Mouse (Mus musculus) forebrain, embryonic 12.5 days (tissue): ENCODE results near the gene Rhpn2. TPM values are rescaled to one million over a fixed set of nuclear protein-coding genes. Genes with fewer than 3 reads are reported as not detected.

ENCODE experiments used
- ATAC-seq: fragments of 200-750 bp; cut with Nextera tagmentation; 2 replicates; pipeline ENCODE4 v1.8.0; 2017; ENCODE audit warnings: moderate TSS enrichment; ENCODE audit not compliant: low FRiP score
- H3K27ac ChIP-seq: fragments of 300-500 bp; sonication (generic); 2 replicates; pipeline ENCODE4 v1.5.1; 2016; ENCODE audit warnings: mild to moderate bottlenecking
- H3K27me3 ChIP-seq: fragments of 300-500 bp; sonication (generic); 2 replicates; pipeline ENCODE4 v1.6.1; 2016; ENCODE audit warnings: mild to moderate bottlenecking
- H3K36me3 ChIP-seq: fragments of 300-500 bp; sonication (generic); replicated peaks from 2 replicates; pipeline ENCODE4 v1.6.1; 2016; ENCODE audit warnings: mild to moderate bottlenecking
- H3K4me1 ChIP-seq: fragments of 300-500 bp; sonication (generic); 2 replicates; pipeline ENCODE4 v1.6.1; 2016
- H3K4me2 ChIP-seq: fragments of 300-500 bp; sonication (generic); 2 replicates; pipeline ENCODE4 v1.6.1; 2016; ENCODE audit warnings: mild to moderate bottlenecking, moderate library complexity
- H3K4me3 ChIP-seq: fragments of 300-500 bp; sonication (generic); replicated peaks from 2 replicates; pipeline ENCODE4 v1.5.1; 2016; ENCODE audit warnings: mild to moderate bottlenecking
- H3K9ac ChIP-seq: fragments of 300-500 bp; sonication (generic); 2 replicates; pipeline ENCODE4 v1.6.1; 2016; ENCODE audit warnings: mild to moderate bottlenecking
- H3K9me3 ChIP-seq: fragments of 300-500 bp; sonication (generic); 2 replicates; pipeline ENCODE4 v1.6.1; 2016
- WGBS: fragments of 180-500 bp; shearing (Covaris S2); methylation state at CpG from one replicate; pipeline ENCODE4 v1.1.7; 2016; 5-methylcytosine and 5-hydroxymethylcytosine counted together
- polyA plus RNA-seq: library from polyadenylated mRNA; unstranded; fragments of >200 nt; fragmentation: Nextera tagmentation; extraction: Ambion mirVana; gene quantifications from 2 replicates; pipeline ENCODE4 v1.2.1, GENCODE M21; 2016

Gene Rhpn2
- polyA plus RNA-seq, 1 experiment from 2014 or later = 1.9 TPM

DNA sequence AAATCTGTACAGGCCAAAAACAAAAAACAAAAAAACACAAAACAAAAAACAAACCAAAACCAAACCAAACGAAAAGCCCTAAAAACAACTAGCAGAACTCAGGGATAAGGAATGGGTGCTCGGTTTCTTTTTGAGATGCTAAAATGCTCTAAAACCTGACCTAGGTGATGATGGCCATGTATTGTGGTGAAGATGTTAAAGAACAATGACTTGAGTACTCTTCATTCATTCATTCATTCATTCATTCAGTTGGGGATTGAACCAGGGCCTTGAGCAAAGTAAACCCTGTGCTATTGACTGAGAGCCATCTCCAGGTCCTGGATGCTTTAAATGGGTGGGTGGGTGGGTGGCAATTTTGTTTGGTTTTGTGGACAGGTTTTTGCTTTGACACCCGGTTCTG is 17.2 kb downstream of the Rhpn2 start:
- Histone ChIP-seq H3K9me3 (no peaks in the 10 kb centered on the region), H3K27me3 (no peaks in the 10 kb centered on the region), H3K4me3 (no peak overlapping the region), H3K4me1 (no peaks in the 10 kb centered on the region), H3K36me3 (no peaks in the 10 kb centered on the region), H3K4me2 (no peak overlapping the region), H3K27ac (no peak overlapping the region), H3K9ac (no peak overlapping the region)
- 90% methylated on average over 3 of the region's 3 CpGs for WGBS
- no peak for ATAC-seq

DNA sequence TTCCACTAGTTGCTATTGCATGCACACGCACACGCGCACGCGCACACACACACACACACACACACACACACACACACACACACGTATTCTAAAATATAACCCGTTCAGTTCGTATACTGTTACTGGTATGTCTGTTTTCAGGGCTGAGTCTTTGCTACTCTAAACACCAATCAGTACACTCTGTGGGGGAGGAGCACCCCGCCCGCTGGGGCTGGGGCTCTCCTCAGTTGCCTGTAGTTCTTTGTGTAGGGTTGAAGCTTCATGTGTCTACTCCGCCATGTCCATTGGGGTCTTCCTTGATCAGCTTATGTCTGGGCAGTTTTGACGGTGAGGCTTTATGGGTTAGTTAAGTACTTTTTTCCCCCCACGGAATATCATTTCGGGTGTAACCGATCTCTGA is 19.3 kb downstream of the Rhpn2 start:
- no peaks in the 10 kb centered on the region for H3K4me1 ChIP-seq
- ATAC-seq = no peak
- WGBS = 96% methylated on average over 15 of the region's 15 CpGs

DNA sequence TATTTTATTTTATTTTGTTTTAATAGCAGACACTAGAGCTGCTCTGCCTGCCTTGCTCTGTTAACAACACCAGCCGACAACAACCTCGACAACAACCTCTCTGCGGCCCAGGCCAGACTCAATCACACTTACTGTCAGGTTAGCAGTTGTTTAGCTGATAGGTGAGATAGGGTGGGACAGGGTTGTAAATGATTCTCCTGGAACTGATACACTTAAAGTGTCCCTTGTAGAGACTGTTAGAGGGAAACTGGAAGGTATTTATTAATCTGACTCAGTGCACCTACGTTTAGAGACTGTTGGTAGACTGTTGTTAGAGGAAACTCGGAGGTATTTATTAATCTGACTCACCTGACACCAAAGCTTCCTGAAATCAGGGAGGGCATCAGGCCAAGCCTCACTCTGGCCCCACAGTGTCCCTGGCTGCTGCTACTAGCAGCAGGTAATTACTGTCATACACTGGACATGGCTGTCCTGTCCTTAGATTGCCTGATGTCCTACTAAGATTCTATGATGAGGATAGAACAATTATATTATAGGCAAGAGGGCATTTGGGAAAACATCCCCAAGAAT is 21.4 kb downstream of the Rhpn2 start:
- Histone ChIP-seq H3K27me3 (no peaks in the 10 kb centered on the region), H3K4me1 (no peaks in the 10 kb centered on the region), H3K9ac (no peak overlapping the region), H3K27ac (no peak overlapping the region), H3K4me3 (no peak overlapping the region), H3K9me3 (no peaks in the 10 kb centered on the region), H3K36me3 (no peaks in the 10 kb centered on the region), H3K4me2 (no peak overlapping the region)
- no peak for ATAC-seq
- 91% methylated on average over 5 of the region's 5 CpGs for WGBS

More for the DNA sequence above, 19.3 kb downstream of the Rhpn2 start:
- H3K4me3 ChIP-seq = no peak overlapping the region
- H3K27me3 ChIP-seq = no peaks in the 10 kb centered on the region
- H3K36me3 ChIP-seq = no peaks in the 10 kb centered on the region
- no peak overlapping the region for H3K9ac ChIP-seq
- no peak overlapping the region for H3K4me2 ChIP-seq
- no peaks in the 10 kb centered on the region for H3K9me3 ChIP-seq
- no peak overlapping the region for H3K27ac ChIP-seq

DNA sequence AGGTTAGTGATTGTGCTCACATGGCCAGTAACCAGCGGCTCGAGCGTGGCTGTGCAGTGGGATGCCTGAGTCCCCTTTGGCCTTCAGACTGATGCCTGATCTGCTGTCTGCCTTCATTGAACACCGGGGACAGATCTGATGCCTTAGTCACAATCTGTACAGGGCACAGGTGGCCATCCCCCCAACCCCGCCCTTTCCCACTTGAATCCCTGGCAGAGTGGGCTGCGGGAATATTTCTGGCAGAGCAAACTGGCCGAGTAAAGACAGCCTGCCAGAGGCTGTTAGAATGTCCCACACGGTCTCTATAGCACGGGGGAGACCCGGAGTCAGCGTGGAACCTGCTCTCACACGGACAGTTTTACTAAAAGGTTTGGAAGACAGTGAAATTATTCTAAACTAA is 23.7 kb downstream of the Rhpn2 start:
- Histone ChIP-seq H3K4me1 (no peaks in the 10 kb centered on the region), H3K27me3 (no peaks in the 10 kb centered on the region), H3K27ac (no peak overlapping the region), H3K9ac (no peak overlapping the region), H3K9me3 (no peaks in the 10 kb centered on the region), H3K4me3 (no peak overlapping the region), H3K4me2 (no peak overlapping the region), H3K36me3 (no peaks in the 10 kb centered on the region)
- WGBS = 88% methylated on average over 12 of the region's 12 CpGs
- no peak for ATAC-seq

DNA sequence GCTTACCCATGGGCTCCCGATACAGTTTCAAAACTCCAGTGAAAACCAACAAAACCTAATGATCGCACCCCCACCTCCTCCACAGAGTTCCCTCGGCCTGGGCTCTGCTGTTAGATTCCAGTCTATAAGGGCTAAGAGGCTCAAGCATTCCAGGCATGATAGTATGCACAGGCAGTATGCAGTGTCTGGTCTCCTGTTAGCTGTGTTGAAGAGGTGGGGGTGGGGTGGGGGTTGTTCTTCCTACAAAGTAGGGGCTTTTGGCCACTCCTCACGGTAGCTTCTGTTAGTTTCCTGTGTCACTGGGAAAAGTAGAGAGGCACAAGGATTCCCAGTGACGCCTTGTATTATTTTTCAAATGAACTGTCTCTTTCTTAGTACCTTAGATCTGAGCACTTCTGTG is 28.3 kb downstream of the Rhpn2 start:
- WGBS = 74% methylated on average over 5 of the region's 5 CpGs
- H3K4me2 ChIP-seq = no peak overlapping the region
- no peak overlapping the region for H3K4me3 ChIP-seq
- no peak overlapping the region for H3K27ac ChIP-seq
- no peaks in the 10 kb centered on the region for H3K9me3 ChIP-seq
- H3K4me1 ChIP-seq = no peaks in the 10 kb centered on the region
- no peak for ATAC-seq
- H3K9ac ChIP-seq = no peak overlapping the region
- no peaks in the 10 kb centered on the region for H3K36me3 ChIP-seq
- no peaks in the 10 kb centered on the region for H3K27me3 ChIP-seq

DNA sequence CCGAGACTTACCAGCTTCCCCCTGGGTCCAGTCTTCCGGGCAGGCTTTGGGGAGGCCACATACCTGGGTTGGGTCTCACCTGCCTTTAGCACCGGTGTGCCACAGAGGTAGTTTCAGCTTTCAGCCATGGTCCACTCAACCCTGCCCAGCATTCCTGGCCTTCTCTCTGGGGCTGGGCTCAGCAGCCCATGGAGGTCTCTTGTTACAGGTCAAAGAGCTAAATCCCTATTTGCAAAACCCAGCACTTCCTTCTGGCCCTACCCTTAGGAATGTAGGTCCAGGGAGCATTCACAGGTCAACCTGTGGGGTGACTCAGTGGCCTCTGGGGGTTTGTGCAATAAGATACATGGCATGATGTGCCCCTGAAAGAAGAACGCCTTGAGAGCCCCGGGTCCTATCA is 28.9 kb downstream of the Rhpn2 start:
- ATAC-seq = no peak
- H3K27me3 ChIP-seq = no peaks in the 10 kb centered on the region
- no peak overlapping the region for H3K4me2 ChIP-seq
- H3K27ac ChIP-seq = no peak overlapping the region
- no peak overlapping the region for H3K9ac ChIP-seq
- H3K4me3 ChIP-seq = no peak overlapping the region
- H3K9me3 ChIP-seq = no peaks in the 10 kb centered on the region
- H3K4me1 ChIP-seq = no peaks in the 10 kb centered on the region
- 81% methylated on average over 5 of the region's 5 CpGs for WGBS
- H3K36me3 ChIP-seq = no peaks in the 10 kb centered on the region

DNA sequence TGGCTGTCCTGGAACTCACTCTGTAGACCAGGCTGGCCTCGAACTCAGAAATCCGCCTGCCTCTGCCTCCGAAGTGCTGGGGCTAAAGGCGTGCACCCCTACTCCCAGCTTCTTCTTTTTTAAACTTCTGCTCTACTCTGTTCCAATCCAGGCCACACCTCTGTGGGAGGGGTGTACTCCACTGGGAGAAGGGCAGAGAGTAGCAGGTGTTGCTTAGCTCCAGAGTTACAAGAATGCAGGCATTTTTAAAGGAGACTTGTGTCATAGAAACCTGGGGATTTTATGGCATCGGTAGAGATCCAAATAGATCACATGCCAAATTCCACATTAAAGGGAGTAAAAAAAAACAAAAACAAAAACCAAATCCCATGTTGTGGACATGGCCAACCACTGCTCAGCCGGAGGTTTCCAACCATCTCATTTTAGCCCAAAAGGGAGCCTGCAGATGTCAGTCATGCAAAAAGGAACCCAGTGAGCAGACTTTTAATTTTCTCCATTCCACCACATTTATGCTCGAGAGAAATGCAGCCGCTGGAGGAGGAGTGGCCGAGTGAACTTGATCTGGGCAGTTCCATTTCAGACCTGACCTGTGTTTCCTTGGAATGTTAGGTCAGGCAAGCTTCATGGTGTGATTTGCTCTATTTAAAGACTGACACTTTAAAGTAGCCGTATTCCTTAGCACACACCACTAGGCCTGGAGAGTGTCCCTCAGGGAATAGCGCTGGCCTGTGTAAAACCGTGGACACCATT is 31.4 kb downstream of the Rhpn2 start:
- ATAC-seq = no peak
- H3K9ac ChIP-seq = no peak overlapping the region
- H3K36me3 ChIP-seq = no peaks in the 10 kb centered on the region
- H3K27me3 ChIP-seq = no peaks in the 10 kb centered on the region
- H3K27ac ChIP-seq = no peak overlapping the region
- 79% methylated on average over 12 of the region's 12 CpGs for WGBS
- no peak overlapping the region for H3K4me2 ChIP-seq
- H3K9me3 ChIP-seq = 0 out of 2 replicates have a peak, but pooled peaks cover 3% of the 10 kb centered on the region
- H3K4me3 ChIP-seq = no peak overlapping the region
- H3K4me1 ChIP-seq = no peaks in the 10 kb centered on the region

DNA sequence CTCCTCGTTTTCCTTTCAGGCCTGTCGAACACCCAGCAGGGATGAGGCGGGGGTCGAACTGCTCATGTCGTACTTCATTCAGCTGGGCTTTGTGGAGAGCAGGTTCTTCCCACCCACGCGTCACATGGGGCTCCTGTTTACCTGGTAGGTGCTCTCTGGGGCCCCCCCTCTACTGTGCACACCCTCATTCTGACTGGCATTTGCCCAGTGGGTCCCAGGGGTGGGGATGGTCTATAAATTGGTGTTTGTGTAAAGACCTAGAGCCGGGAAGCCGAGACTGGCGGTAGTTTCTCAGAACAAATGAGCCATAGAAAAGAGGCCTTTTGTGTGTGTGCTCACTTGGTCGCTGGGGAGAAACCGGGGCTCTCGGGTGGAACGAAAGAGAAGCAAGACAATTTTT is 37.1 kb downstream of the Rhpn2 start:
- Histone ChIP-seq H3K9ac (no peak overlapping the region), H3K36me3 (no peaks in the 10 kb centered on the region), H3K27ac (0 out of 2 replicates have a peak overlapping the region, but pooled peaks have one; percentile 15), H3K4me2 (peak overlapping the region; percentile 6; the same call in 1 of the 2 replicates), H3K27me3 (0 out of 2 replicates have a peak, but pooled peaks cover 3% of the 10 kb centered on the region), H3K4me1 (peaks cover 11% of the 10 kb centered on the region), H3K9me3 (0 out of 2 replicates have a peak, but pooled peaks cover 3% of the 10 kb centered on the region), H3K4me3 (no peak overlapping the region)
- ATAC-seq = no peak
- WGBS = 13% methylated on average over 14 of the region's 14 CpGs

DNA sequence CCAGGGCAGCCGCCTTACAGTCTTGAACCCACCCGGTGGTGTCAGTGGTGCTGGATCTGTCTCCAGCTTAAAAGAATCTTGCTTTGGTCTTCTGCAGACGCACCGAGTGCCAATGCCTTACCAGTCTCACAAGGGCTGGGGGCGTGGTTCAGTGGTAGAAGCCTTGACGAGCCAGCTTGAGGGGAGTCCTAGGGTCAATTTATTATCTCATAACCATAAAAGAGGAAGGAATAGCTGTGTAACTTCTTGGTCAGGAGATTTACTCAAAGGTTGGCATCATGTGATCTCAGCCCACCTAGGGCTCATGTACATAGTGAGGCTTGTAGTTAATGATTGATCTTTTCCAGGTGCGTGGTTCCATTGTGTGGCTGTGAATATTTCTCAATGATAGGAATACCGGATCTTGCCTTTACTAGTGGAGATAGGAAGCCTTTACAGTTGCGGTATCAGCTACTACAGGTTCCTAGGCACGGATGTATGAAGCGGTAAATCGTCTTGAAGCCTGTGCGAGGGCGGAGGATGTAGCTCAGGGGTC is 38.6 kb downstream of the Rhpn2 start:
- no peak overlapping the region for H3K9ac ChIP-seq
- H3K4me2 ChIP-seq = no peak overlapping the region
- no peaks in the 10 kb centered on the region for H3K36me3 ChIP-seq
- 0 out of 2 replicates have a peak, but pooled peaks cover 3% of the 10 kb centered on the region for H3K9me3 ChIP-seq
- H3K27me3 ChIP-seq = 0 out of 2 replicates have a peak, but pooled peaks cover 3% of the 10 kb centered on the region
- peaks cover 11% of the 10 kb centered on the region for H3K4me1 ChIP-seq
- no peak for ATAC-seq
- H3K27ac ChIP-seq = no peak overlapping the region
- H3K4me3 ChIP-seq = no peak overlapping the region
- WGBS = 94% methylated on average over 14 of the region's 14 CpGs

DNA sequence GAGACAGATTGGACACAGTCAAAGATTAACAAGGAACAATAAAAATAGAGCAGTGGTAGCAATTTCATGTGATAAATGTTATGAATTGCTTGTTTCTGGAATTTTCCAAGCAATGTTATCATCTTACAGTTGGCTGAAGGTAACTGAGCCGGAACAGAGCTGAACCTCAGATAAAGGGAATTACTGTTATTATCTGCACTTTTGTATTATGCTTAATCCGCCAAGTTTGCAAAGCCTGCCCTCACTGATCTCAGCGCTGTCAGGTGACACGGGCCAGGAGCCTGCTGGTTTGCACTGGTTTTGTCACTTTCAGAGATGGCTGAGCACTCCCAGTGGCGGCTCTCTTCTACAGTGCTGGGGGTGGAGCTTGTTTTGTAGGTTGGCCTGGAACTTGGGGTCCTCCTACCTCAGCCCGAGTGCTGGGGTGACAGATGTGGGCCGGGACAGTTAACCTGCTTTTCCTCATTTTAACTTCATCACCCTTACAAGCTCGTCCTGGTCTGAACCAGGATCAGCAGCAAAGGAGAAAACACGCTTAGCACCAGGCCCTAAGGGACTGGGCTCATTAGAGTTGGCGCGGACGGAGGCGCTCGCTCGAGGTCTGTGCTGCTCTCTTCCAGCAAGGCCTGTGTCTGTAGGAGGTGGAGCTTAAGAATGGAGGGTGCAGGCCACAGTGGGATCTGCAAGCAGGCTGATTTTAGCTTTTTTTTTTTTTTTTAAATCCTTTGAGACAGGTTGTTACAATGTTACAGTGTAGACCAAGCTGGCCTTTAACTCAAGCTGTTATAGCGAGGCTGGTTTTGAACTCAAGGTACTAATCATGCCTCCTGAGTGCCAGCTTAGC is 39.4 kb downstream of the Rhpn2 start:
- ATAC-seq = no peak
- H3K27me3 ChIP-seq = 0 out of 2 replicates have a peak, but pooled peaks cover 3% of the 10 kb centered on the region
- no peaks in the 10 kb centered on the region for H3K36me3 ChIP-seq
- H3K4me3 ChIP-seq = no peak overlapping the region
- no peak overlapping the region for H3K27ac ChIP-seq
- no peak overlapping the region for H3K4me2 ChIP-seq
- H3K4me1 ChIP-seq = peaks cover 11% of the 10 kb centered on the region
- H3K9ac ChIP-seq = no peak overlapping the region
- 0 out of 2 replicates have a peak, but pooled peaks cover 3% of the 10 kb centered on the region for H3K9me3 ChIP-seq
- WGBS = 72% methylated on average over 16 of the region's 16 CpGs

DNA sequence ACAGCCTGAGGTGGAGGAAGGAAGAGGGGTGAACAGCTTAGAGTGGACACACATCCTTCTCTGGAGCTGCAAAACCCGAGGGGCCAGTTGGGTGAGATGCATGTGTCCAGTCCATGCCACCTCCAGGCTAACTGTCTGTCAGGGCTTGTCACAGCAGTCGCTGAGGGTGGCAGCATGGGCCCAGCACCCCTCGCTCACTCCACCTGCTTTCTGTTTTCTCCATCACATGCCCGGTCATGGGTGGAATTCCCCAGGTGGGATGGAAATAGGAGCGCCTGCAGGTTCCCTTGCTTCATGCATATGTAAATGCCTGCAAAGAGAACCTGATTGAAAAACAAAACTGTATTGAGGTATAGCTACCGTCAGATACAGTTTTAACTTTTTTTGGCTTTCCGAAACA is 40.3 kb downstream of the Rhpn2 start:
- H3K4me1 ChIP-seq = peaks cover 11% of the 10 kb centered on the region
- H3K9me3 ChIP-seq = no peaks in the 10 kb centered on the region
- no peak overlapping the region for H3K9ac ChIP-seq
- no peak overlapping the region for H3K4me3 ChIP-seq
- ATAC-seq = no peak
- H3K27ac ChIP-seq = no peak overlapping the region
- H3K27me3 ChIP-seq = 0 out of 2 replicates have a peak, but pooled peaks cover 3% of the 10 kb centered on the region
- H3K36me3 ChIP-seq = no peaks in the 10 kb centered on the region
- WGBS = 89% methylated on average over 7 of the region's 7 CpGs
- H3K4me2 ChIP-seq = no peak overlapping the region

DNA sequence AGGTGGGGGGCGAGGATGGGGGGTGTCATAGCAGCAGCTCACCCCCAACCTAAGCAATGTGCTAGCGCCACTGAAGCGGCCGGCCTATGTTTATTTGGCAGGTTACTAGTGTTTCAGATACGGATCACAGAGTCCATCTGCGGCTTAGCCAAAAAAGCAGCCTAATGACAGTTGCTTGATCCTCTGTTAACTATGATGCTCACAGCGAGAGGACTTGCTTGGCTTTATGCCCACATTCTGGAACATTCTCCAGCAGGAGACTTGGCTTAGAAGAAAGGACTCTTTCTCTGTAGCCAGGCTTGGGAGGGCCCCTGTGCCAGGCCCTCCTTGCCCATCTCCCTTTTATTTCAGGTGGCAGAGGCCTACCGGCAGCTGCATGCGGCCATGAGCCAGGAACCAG is 42.7 kb downstream of the Rhpn2 start:
- Histone ChIP-seq H3K36me3 (no peaks in the 10 kb centered on the region), H3K9ac (no peak overlapping the region), H3K4me3 (no peak overlapping the region), H3K27ac (no peak overlapping the region), H3K4me1 (0 out of 2 replicates have a peak, but pooled peaks cover 7% of the 10 kb centered on the region), H3K4me2 (no peak overlapping the region), H3K27me3 (0 out of 2 replicates have a peak, but pooled peaks cover 3% of the 10 kb centered on the region), H3K9me3 (no peaks in the 10 kb centered on the region)
- WGBS = 93% methylated on average over 9 of the region's 9 CpGs
- ATAC-seq = no peak
